Mouse (Mus musculus): ENCODE data around the gene Gemin7. TPM values are rescaled to one million over a fixed set of nuclear protein-coding genes. Genes with fewer than 3 reads are reported as not detected.

Gemin7 gene
- polyA plus RNA-seq, 1 experiment from 2014 or later, result 169 TPM

DNA sequence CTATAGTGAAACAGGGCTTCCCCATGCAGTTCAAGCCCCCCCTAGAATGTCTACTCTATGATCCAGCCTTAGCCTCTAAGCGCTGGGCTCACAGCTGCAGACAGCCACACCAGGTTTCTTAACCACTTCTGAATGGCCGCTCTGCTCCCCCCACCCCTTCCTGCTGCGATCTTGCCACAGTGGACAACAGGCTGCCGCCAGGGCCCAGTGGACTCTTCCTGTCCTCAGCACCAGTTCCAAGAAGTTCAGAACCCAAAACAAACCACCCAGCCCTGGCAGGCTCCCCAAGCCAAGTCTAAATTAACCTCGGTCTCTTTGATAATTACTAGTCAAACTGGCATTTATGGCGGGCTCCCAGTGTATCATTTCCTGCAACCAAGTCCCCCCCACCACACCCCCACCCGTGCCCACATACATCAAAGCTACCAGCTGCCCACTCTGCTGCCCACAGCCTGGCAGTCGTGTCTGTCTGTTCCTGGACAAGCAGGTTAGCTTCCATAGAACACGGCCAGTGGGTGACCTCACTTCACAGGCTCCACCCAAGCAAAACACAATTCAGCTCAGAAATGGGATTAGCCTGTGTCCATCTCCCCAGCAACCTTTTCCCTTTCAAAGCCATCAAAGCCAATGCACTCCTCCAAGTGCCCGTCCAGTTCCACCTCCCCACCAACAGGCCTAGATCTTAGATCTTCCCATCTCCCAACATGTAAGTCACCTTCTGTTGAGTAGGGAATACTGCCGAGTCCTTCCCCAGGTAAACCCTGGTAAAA lies 16.7 kb downstream of the Gemin7 start:
- no peak for ATAC-seq (ENCODE audit: insufficient number of reproducible peaks, insufficient read depth, low FRiP score, low TSS enrichment, low read depth)
- Histone ChIP-seq H3K4me3 (peak overlapping the region; percentile 100), H3K9me3 (0 out of 2 replicates have a peak, but pooled peaks cover 3% of the 10 kb centered on the region), H3K9ac (peak overlapping the region; percentile 99), H3K36me3 (peaks cover 27% of the 10 kb centered on the region), H3K27ac (no peak overlapping the region), H3K4me1 (peaks cover 47% of the 10 kb centered on the region), H3K4me2 (peak overlapping the region; percentile 92), H3K27me3 (no peaks in the 10 kb centered on the region)
- WGBS, result 24% methylated on average over 11 of the region's 11 CpGs

DNA sequence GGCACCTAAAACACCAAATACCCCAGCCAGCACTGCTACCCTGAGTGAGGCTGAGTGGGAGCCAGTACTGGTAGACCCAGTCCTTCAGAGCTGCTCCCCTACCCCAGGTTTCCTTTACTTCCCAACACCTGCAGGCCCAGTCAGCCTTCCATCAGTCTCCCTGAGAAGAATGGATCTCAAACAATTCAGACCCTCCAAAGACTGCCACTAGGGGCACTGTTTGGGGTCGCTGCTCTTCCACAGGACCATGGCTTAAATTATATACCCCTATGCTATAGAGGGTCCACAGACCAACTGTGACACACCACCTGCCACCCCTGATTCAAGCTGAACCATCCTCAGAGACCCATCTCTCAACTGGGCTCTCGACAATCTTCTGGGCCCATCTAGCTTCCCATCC lies 18.4 kb downstream of the Gemin7 start:
- Histone ChIP-seq H3K36me3 (peaks cover 23% of the 10 kb centered on the region), H3K9ac (peak overlapping the region; percentile 2), H3K4me1 (peaks cover 53% of the 10 kb centered on the region), H3K4me2 (peak overlapping the region; percentile 92), H3K9me3 (no peaks in the 10 kb centered on the region), H3K27ac (no peak overlapping the region), H3K27me3 (no peaks in the 10 kb centered on the region), H3K4me3 (0 out of 2 replicates have a peak overlapping the region, but pooled peaks have one; percentile 7)
- no peak for ATAC-seq (ENCODE audit: insufficient number of reproducible peaks, insufficient read depth, low FRiP score, low TSS enrichment, low read depth)
- 41% methylated on average over 2 of the region's 2 CpGs for WGBS

DNA sequence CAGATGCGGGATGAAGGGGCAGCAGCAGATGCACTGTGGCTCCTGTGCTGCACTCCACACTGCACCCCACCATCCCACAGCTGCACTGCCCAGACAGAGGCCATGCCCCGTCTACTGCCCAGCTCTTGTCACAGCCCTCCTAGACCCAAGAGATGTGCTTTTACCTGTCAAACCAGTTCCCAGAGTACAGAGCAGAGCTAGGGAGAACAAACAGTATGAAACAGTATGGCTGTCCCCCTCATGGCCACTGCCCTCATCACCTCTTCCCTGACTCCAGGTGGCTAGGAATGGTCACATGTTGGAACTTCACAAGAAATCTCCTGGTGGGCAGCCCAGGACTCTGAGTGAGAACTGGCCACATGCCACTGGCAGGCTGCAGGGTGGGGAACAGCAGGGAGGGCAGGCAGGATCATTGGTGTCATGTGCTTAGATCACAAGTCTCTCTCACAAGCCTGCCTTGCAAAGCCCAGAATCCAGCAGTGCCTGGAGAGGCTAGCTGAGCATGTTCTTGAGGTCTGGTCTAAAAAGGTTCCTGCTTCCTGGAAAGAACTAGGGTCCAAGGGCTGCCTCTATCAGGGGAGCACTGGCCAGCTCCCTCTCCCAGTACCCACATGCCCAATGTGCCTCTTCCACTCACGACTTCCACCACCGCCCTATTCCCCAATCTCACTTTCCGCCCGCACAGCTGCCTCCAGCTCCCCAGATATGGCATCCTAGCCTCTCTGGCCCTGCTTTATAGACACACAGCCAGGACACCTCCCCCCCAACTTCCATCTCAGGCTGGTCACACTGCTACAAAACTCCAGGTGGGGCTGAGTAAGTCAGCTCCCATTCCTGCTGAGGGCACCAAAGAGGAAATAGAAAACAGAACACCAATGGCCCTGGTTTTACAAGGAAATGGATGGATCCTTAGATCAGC lies 19.2 kb downstream of the Gemin7 start:
- 0 out of 2 replicates have a peak overlapping the region, but pooled peaks have one; percentile 5 for H3K4me2 ChIP-seq
- H3K9ac ChIP-seq, result peak overlapping the region; percentile 2
- H3K27me3 ChIP-seq, result no peaks in the 10 kb centered on the region
- H3K36me3 ChIP-seq, result peaks cover 28% of the 10 kb centered on the region
- H3K4me1 ChIP-seq, result peaks cover 46% of the 10 kb centered on the region
- H3K9me3 ChIP-seq, result no peaks in the 10 kb centered on the region
- WGBS, result 84% methylated on average over 6 of the region's 6 CpGs
- ATAC-seq (ENCODE audit: insufficient number of reproducible peaks, insufficient read depth, low FRiP score, low TSS enrichment, low read depth), result no peak
- 0 out of 2 replicates have a peak overlapping the region, but pooled peaks have one; percentile 0 for H3K4me3 ChIP-seq
- H3K27ac ChIP-seq, result no peak overlapping the region

DNA sequence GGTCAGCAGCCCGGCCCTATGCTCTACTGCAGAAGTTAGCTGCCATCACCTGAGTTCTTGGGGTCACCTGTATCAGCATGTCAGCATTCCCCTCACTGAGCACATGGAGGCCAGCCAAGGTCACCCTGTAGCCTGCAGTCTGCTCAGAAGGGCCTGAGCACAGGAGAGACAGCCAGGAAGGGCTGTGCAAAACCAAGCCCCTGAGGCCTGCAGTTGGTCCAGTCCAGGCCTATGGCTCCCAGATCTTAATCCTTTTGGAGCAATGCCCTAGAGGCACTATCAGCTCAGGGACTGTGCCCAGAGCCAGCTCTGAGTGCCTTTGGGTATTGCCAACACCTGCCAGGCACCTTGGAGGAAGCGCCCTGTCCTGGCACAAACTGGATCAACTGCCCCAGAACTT lies 20.3 kb downstream of the Gemin7 start:
- no peaks in the 10 kb centered on the region for H3K27me3 ChIP-seq
- H3K27ac ChIP-seq, result no peak overlapping the region
- WGBS, result 93% methylated on average over 2 of the region's 2 CpGs
- ATAC-seq (ENCODE audit: insufficient number of reproducible peaks, insufficient read depth, low FRiP score, low TSS enrichment, low read depth), result no peak
- peaks cover 42% of the 10 kb centered on the region for H3K4me1 ChIP-seq
- 0 out of 2 replicates have a peak overlapping the region, but pooled peaks have one; percentile 36 for H3K9ac ChIP-seq
- H3K4me2 ChIP-seq, result no peak overlapping the region
- no peaks in the 10 kb centered on the region for H3K9me3 ChIP-seq
- H3K4me3 ChIP-seq, result no peak overlapping the region
- peaks cover 37% of the 10 kb centered on the region for H3K36me3 ChIP-seq

DNA sequence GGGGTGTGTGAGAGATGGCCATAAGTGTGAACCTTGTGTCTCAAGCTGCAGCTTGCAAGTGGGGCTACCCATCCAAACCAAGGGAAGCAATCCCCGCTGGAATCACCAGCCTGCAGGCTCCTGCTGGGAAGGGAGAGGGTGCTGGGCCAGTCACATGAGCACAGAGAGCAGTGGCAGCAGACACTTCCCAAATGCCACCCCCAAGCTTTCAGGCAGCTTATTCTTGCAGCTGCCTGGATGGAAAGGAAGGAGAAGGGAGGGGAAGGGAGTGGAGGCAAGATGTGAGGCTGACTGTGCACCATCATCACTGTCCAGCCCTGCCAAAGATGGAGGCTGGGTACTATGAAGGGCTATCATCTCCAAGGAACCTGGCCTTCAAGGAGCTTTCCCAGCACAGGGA lies 23.2 kb downstream of the Gemin7 start:
- Histone ChIP-seq H3K4me3 (no peak overlapping the region), H3K9me3 (no peaks in the 10 kb centered on the region), H3K4me1 (peaks cover 26% of the 10 kb centered on the region), H3K36me3 (peaks cover 40% of the 10 kb centered on the region), H3K4me2 (no peak overlapping the region), H3K27me3 (no peaks in the 10 kb centered on the region), H3K9ac (peak overlapping the region; percentile 49; the same call in 1 of the 2 replicates), H3K27ac (no peak overlapping the region)
- WGBS, result 81% methylated on average over 1 of the region's 1 CpGs
- ATAC-seq (ENCODE audit: insufficient number of reproducible peaks, insufficient read depth, low FRiP score, low TSS enrichment, low read depth), result no peak

DNA sequence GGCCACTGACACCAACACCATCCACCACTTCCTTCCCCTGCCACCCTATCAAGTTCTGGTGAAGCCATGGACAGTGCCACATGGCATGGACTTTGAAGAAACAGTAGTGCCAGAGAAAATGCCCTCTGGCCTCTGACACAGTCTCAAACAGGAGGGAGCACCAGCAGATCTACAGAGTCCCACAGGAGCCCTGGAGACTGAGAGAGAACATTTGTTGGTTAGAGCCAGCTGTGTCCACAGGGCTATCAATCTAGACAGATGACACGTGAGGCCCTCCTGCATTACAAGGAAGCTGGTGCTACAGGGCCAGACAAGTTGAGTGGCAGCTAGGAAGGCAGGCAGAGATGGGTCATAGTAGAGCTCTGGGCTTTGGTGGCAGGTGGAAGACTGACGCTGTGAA lies 25.0 kb downstream of the Gemin7 start:
- Histone ChIP-seq H3K27me3 (no peaks in the 10 kb centered on the region), H3K9me3 (no peaks in the 10 kb centered on the region), H3K36me3 (peaks cover 38% of the 10 kb centered on the region), H3K4me3 (no peak overlapping the region), H3K4me1 (peaks cover 13% of the 10 kb centered on the region), H3K9ac (no peak overlapping the region; the same call in 1 of the 2 replicates), H3K27ac (no peak overlapping the region), H3K4me2 (no peak overlapping the region)
- 84% methylated on average over 2 of the region's 2 CpGs for WGBS
- ATAC-seq (ENCODE audit: insufficient number of reproducible peaks, insufficient read depth, low FRiP score, low TSS enrichment, low read depth), result no peak

DNA sequence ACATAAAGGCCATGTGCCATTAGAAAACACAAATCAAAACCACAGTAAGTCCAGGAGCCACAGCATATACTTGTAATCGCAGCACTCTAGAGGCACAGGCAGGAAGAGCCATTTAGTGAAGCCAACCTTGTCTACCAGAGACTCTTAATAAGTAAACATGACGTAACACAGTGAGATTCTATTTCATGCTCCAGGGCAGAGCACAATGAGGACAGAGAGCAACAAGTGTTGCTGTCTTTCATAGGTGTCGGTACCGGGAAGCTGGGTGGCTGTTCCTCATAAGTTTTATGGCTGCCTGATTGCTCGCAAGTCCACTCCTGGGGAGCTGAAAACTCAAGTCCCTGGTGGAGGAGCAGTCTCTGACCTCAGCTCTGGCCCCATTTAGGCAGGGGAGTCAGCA lies 25.8 kb downstream of the Gemin7 start:
- ATAC-seq (ENCODE audit: insufficient number of reproducible peaks, insufficient read depth, low FRiP score, low TSS enrichment, low read depth), result no peak
- peaks cover 37% of the 10 kb centered on the region for H3K36me3 ChIP-seq
- no peaks in the 10 kb centered on the region for H3K9me3 ChIP-seq
- H3K4me1 ChIP-seq, result peaks cover 17% of the 10 kb centered on the region
- H3K4me3 ChIP-seq, result no peak overlapping the region
- H3K9ac ChIP-seq, result no peak overlapping the region
- no peak overlapping the region for H3K4me2 ChIP-seq
- 71% methylated on average over 5 of the region's 5 CpGs for WGBS
- H3K27ac ChIP-seq, result no peak overlapping the region
- no peaks in the 10 kb centered on the region for H3K27me3 ChIP-seq

DNA sequence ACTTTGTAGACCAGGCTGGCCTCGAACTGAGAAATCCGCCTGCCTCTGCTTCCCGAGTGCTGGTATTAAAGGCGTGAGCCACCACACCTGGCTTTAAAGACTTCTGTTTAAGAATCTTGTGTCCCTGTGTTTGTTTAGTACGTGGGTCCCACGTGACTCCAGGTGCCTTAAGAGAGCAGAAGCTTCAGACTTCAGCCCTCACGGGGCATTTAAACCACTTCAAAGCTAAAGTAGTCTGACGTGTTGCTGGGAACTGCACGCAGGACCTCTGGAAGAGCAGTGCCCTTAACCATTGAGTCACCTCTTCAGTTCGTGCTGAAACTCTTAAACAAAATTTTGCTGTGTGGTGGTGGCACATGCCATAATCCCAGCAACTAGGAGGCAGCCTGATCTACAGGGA lies 28.0 kb downstream of the Gemin7 start:
- Histone ChIP-seq H3K9me3 (no peaks in the 10 kb centered on the region), H3K9ac (no peak overlapping the region), H3K4me2 (no peak overlapping the region), H3K4me1 (peaks cover 23% of the 10 kb centered on the region), H3K4me3 (no peak overlapping the region), H3K27me3 (no peaks in the 10 kb centered on the region), H3K27ac (no peak overlapping the region), H3K36me3 (peaks cover 25% of the 10 kb centered on the region)
- no peak for ATAC-seq (ENCODE audit: insufficient number of reproducible peaks, insufficient read depth, low FRiP score, low TSS enrichment, low read depth)
- 85% methylated on average over 10 of the region's 10 CpGs for WGBS

DNA sequence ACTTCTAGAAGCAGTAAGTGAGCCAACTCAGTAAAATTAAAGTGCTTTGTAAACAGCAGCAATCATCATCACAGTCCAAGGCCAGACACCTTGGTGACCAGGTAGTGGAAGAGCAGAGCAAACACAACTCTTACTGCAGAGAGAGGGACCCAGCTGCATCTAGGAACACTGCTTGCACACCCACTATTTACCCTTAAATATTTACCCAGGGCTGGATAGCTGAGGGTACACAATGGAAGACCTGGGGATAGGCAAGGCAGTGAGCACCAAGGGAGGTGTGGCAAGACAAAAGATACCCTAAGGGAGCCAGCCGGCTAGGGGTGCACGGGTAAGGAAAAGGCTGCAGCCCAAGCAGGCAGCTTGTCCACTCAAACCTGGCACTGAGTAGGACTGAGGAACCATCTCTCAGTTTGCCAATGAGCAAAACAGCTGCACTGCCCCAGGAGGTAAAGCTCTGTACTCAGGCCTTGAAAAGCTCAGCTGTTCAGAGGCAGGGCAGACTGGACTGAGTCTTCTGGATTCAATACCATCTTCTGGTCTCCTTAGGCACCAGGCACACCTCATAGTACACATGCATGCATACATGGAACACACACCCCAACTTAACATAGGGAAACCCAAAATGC lies 29.9 kb downstream of the Gemin7 start:
- no peak for ATAC-seq (ENCODE audit: insufficient number of reproducible peaks, insufficient read depth, low FRiP score, low TSS enrichment, low read depth)
- Histone ChIP-seq H3K4me1 (peaks cover 26% of the 10 kb centered on the region), H3K4me3 (no peak overlapping the region), H3K9ac (0 out of 2 replicates have a peak overlapping the region, but pooled peaks have one; percentile 21), H3K27ac (no peak overlapping the region), H3K9me3 (no peaks in the 10 kb centered on the region), H3K36me3 (peaks cover 8% of the 10 kb centered on the region; the same call in 1 of the 2 replicates), H3K4me2 (no peak overlapping the region), H3K27me3 (no peaks in the 10 kb centered on the region)
- 70% methylated on average over 2 of the region's 2 CpGs for WGBS

DNA sequence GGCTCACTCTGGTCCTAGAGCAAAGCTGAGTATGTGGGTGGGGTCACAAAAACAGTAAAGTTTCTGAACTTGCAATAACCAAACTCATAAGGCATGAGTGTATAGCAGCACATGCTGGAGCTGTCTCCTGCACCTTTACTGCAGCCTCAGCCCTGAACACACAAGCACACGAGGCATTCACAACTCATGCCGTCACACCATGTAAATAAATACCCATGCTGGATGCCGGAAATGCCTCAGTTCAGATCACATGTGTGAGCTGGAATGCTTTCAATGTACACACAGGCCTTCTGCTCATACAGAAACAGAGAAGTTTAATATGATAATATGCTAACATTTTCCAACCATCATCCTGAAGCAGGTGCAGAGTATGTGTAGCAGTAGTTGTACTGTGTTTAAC lies 31.4 kb downstream of the Gemin7 start:
- H3K9ac ChIP-seq, result no peak overlapping the region
- no peak for ATAC-seq (ENCODE audit: insufficient number of reproducible peaks, insufficient read depth, low FRiP score, low TSS enrichment, low read depth)
- H3K4me2 ChIP-seq, result no peak overlapping the region
- no peak overlapping the region for H3K27ac ChIP-seq
- peaks cover 34% of the 10 kb centered on the region for H3K4me1 ChIP-seq
- no peaks in the 10 kb centered on the region for H3K9me3 ChIP-seq
- H3K4me3 ChIP-seq, result no peak overlapping the region
- H3K36me3 ChIP-seq, result 0 out of 2 replicates have a peak, but pooled peaks cover 2% of the 10 kb centered on the region
- 38% methylated on average over 3 of the region's 3 CpGs for WGBS
- H3K27me3 ChIP-seq, result no peaks in the 10 kb centered on the region

DNA sequence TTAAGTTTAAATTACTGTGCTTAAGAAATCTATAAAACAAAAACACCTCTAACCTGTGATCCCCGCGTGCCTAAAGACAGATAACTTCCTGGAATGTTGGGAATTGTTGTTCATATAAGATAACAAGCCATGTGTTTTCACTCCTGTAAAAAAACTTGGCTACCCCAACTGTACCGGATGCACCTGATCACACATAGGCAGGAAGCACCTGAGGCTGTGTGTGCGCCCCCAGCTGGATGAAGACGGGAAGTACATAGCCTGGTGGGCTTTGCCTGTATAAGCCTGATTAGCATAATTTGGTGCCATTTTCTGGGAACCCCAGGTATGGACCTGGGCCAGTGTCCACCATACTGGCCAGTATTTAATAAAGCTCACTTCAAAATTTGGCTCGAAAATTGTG lies 33.8 kb downstream of the Gemin7 start:
- Histone ChIP-seq H3K4me3 (no peak overlapping the region), H3K27ac (no peak overlapping the region), H3K27me3 (no peaks in the 10 kb centered on the region), H3K4me2 (no peak overlapping the region), H3K9me3 (no peaks in the 10 kb centered on the region), H3K36me3 (no peaks in the 10 kb centered on the region), H3K4me1 (peaks cover 34% of the 10 kb centered on the region), H3K9ac (0 out of 2 replicates have a peak overlapping the region, but pooled peaks have one; percentile 0)
- WGBS, result 59% methylated on average over 6 of the region's 6 CpGs
- ATAC-seq (ENCODE audit: insufficient number of reproducible peaks, insufficient read depth, low FRiP score, low TSS enrichment, low read depth), result no peak

All from embryonic facial prominence, embryonic 13.5 days (tissue).